Mouse (Mus musculus): Measurements from ENCODE around the gene Irf2bpl. TPM values are rescaled to one million over a fixed set of nuclear protein-coding genes. Genes with fewer than 3 reads are reported as not detected.

The Irf2bpl gene
- polyA plus RNA-seq, 1 experiment from 2014 or later, result 40.1 TPM

DNA sequence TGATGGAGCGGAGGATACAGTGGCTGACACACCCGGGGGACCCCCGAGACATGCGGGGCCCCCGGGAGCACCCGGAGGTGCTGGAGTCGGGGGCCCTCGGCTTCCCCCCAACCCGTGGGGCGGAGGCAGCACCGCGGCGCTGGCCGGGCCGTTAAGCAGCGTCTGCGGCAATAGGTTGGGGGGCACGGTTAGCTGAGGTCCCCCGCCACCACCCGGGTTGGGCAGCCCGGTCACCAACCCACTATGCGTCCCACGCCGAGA is 1.6 kb downstream of the Irf2bpl start:
- H3K27me3 ChIP-seq, result no peaks in the 10 kb centered on the region
- H3K4me3 ChIP-seq, result peak overlapping the region; percentile 81
- H3K4me1 ChIP-seq (replicated peaks), result peaks cover 56% of the 10 kb centered on the region
- WGBS, result 1% methylated on average over 24 of the region's 24 CpGs
- ATAC-seq (replicated peaks; ENCODE audit: insufficient number of reproducible peaks, insufficient read depth, low FRiP score, low read depth), result no peak
- peak overlapping the region; percentile 94 for H3K9ac ChIP-seq
- H3K27ac ChIP-seq, result peak overlapping the region; percentile 100
- 0 out of 2 replicates have a peak, but pooled peaks cover 6% of the 10 kb centered on the region for H3K36me3 ChIP-seq
- no peaks in the 10 kb centered on the region for H3K9me3 ChIP-seq (replicated peaks)
- H3K4me2 ChIP-seq, result peak overlapping the region; percentile 87

DNA sequence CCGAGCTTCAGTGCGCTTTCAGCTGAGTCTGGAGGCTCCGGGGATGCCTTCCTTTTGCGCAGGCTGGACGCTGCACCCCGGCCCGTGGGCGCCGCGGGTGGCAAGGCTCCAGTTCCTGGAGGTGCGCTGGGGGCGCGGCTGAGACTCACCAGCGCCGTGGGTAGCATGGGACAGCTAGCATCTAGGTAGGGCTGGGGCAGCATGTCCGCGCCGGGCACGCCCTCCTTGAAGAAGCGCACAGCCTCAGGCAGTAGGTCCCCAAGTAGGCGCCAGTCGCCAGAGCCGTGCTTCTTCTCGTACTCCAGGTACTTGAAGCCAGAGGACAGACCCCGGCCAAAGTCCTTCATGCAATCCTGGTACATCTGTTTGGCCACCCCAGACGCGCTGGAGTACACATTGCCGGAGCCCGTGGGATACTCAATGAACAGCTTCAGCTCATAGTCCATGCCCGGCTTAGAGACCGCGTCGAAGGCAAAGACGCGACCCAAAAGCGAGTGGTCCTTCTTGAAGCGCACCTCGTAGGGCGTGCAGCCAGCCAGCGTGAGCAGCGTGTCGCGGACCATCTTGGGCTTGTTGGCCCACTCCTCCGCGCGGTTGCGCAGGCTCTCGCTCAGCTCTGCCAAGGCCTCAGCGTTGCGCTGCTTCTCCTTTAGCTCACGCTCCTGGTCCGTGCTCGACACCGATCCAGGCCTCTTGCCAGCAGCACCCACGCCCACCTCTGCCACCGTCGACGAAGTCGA is 2.1 kb downstream of the Irf2bpl start:
- H3K4me2 ChIP-seq, result peak overlapping the region; percentile 87
- no peaks in the 10 kb centered on the region for H3K9me3 ChIP-seq (replicated peaks)
- no peak for ATAC-seq (replicated peaks; ENCODE audit: insufficient number of reproducible peaks, insufficient read depth, low FRiP score, low read depth)
- 0 out of 2 replicates have a peak, but pooled peaks cover 6% of the 10 kb centered on the region for H3K36me3 ChIP-seq
- H3K27me3 ChIP-seq, result no peaks in the 10 kb centered on the region
- H3K4me1 ChIP-seq (replicated peaks), result peaks cover 51% of the 10 kb centered on the region
- 1% methylated on average over 58 of the region's 59 CpGs for WGBS
- H3K9ac ChIP-seq, result peak overlapping the region; percentile 94
- H3K4me3 ChIP-seq, result peak overlapping the region; percentile 81
- H3K27ac ChIP-seq, result peak overlapping the region; percentile 100

- Histone ChIP-seq H3K36me3 (0 out of 2 replicates have a peak, but pooled peaks cover 6% of the 10 kb centered on the region), H3K27me3 (no peaks in the 10 kb centered on the region), H3K4me3 (peak overlapping the region; percentile 81), H3K9ac (peak overlapping the region; percentile 94), H3K27ac (peak overlapping the region; percentile 100), H3K4me1 (replicated peaks) (peaks cover 49% of the 10 kb centered on the region), H3K4me2 (peak overlapping the region; percentile 87), H3K9me3 (replicated peaks) (no peaks in the 10 kb centered on the region)
- 4% methylated on average over 33 of the region's 33 CpGs for WGBS
- no peak for ATAC-seq (replicated peaks; ENCODE audit: insufficient number of reproducible peaks, insufficient read depth, low FRiP score, low read depth)
These were observed 2.8 kb downstream of the Irf2bpl start for GRCm38 (mm10) chr12:86881809-86882278.

GRCm38 (mm10) chr12:86880090-86880723 is 4.4 kb downstream of the Irf2bpl start:
- Histone ChIP-seq H3K4me1 (replicated peaks) (peaks cover 34% of the 10 kb centered on the region), H3K4me3 (no peak overlapping the region)

GRCm38 (mm10) chr12:86879446-86880085 is 5.0 kb downstream of the Irf2bpl start:
- Histone ChIP-seq H3K27ac (peak overlapping the region; percentile 70), H3K4me3 (no peak overlapping the region), H3K9me3 (replicated peaks) (no peaks in the 10 kb centered on the region), H3K27me3 (no peaks in the 10 kb centered on the region), H3K9ac (peak overlapping the region; percentile 12; the same call in 1 of the 2 replicates), H3K36me3 (0 out of 2 replicates have a peak, but pooled peaks cover 6% of the 10 kb centered on the region), H3K4me2 (peak overlapping the region; percentile 87; the same call in 1 of the 2 replicates), H3K4me1 (replicated peaks) (peaks cover 33% of the 10 kb centered on the region)
- WGBS, result 53% methylated on average over 6 of the region's 6 CpGs
- ATAC-seq (replicated peaks; ENCODE audit: insufficient number of reproducible peaks, insufficient read depth, low FRiP score, low read depth), result no peak

More at GRCm38 (mm10) chr12:86880090-86880723, 4.4 kb downstream of the Irf2bpl start:
- WGBS, result 42% methylated on average over 3 of the region's 3 CpGs
- no peaks in the 10 kb centered on the region for H3K27me3 ChIP-seq
- H3K9me3 ChIP-seq (replicated peaks), result no peaks in the 10 kb centered on the region
- H3K9ac ChIP-seq, result no peak overlapping the region
- ATAC-seq (replicated peaks; ENCODE audit: insufficient number of reproducible peaks, insufficient read depth, low FRiP score, low read depth), result no peak
- peak overlapping the region; percentile 87 for H3K4me2 ChIP-seq
- 0 out of 2 replicates have a peak, but pooled peaks cover 6% of the 10 kb centered on the region for H3K36me3 ChIP-seq
- peak overlapping the region; percentile 70; the same call in 1 of the 2 replicates for H3K27ac ChIP-seq

GRCm38 (mm10) chr12:86878426-86879353 is 5.9 kb downstream of the Irf2bpl start:
- Histone ChIP-seq H3K4me2 (peak overlapping the region; percentile 37), H3K27me3 (no peaks in the 10 kb centered on the region), H3K9ac (0 out of 2 replicates have a peak overlapping the region, but pooled peaks have one; percentile 7), H3K9me3 (replicated peaks) (no peaks in the 10 kb centered on the region), H3K4me1 (replicated peaks) (peaks cover 33% of the 10 kb centered on the region), H3K4me3 (no peak overlapping the region), H3K27ac (peak overlapping the region; percentile 70), H3K36me3 (0 out of 2 replicates have a peak, but pooled peaks cover 6% of the 10 kb centered on the region)
- WGBS, result 41% methylated on average over 16 of the region's 16 CpGs
- no peak for ATAC-seq (replicated peaks; ENCODE audit: insufficient number of reproducible peaks, insufficient read depth, low FRiP score, low read depth)

- H3K4me3 ChIP-seq, result no peak overlapping the region
- peaks cover 41% of the 10 kb centered on the region for H3K4me1 ChIP-seq (replicated peaks)
- H3K36me3 ChIP-seq, result 0 out of 2 replicates have a peak, but pooled peaks cover 6% of the 10 kb centered on the region
- no peak overlapping the region for H3K27ac ChIP-seq
- no peaks in the 10 kb centered on the region for H3K9me3 ChIP-seq (replicated peaks)
- ATAC-seq (replicated peaks; ENCODE audit: insufficient number of reproducible peaks, insufficient read depth, low FRiP score, low read depth), result no peak
- no peak overlapping the region for H3K9ac ChIP-seq
- H3K27me3 ChIP-seq, result no peaks in the 10 kb centered on the region
- no peak overlapping the region for H3K4me2 ChIP-seq
- 88% methylated on average over 4 of the region's 4 CpGs for WGBS
These were observed 7.6 kb downstream of the Irf2bpl start for GRCm38 (mm10) chr12:86876981-86877380.

GRCm38 (mm10) chr12:86876116-86876515 is 8.5 kb downstream of the Irf2bpl start:
- WGBS, result 79% methylated on average over 5 of the region's 5 CpGs
- no peak for ATAC-seq (replicated peaks; ENCODE audit: insufficient number of reproducible peaks, insufficient read depth, low FRiP score, low read depth)
- H3K36me3 ChIP-seq, result 0 out of 2 replicates have a peak, but pooled peaks cover 6% of the 10 kb centered on the region

DNA sequence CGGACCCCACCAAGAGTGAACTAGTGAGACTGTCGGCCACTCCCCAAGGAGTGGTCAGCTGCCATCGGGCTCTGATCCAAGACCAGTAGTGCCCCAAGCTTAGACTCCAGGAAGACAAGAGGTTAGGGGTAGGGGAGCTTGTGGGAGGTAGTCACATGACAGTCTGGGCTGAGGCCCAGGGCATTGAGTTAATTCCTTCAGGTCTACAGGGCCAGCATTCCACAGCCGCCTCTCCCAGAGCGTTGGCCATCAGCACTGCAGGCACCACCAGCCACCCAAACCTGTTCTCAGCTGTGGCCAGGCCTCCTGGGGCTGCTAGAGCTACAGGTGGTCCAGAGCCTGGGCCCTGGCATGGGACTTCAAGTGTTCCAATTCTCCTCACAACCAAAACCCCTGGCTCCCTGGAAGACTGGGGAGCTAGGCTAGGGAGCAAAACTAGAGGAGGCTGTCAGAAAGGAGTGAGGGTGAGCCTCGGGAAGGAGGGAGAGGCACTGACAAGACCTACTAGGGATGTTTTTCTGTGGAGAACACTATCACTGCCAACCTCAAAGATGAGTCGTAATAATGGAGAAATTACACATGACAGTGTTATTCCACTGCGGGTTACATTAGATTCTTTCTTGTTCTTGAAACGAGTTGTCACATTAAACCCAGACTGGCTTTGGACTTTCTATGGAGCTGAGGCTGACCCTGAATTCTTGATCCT is 12.1 kb downstream of the Irf2bpl start:
- no peaks in the 10 kb centered on the region for H3K9me3 ChIP-seq (replicated peaks)
- H3K4me3 ChIP-seq, result no peak overlapping the region
- H3K9ac ChIP-seq, result peak overlapping the region; percentile 13; the same call in 1 of the 2 replicates
- H3K27ac ChIP-seq, result peak overlapping the region; percentile 66
- H3K27me3 ChIP-seq, result no peaks in the 10 kb centered on the region
- WGBS, result 46% methylated on average over 9 of the region's 9 CpGs
- no peak overlapping the region for H3K4me2 ChIP-seq
- no peaks in the 10 kb centered on the region for H3K36me3 ChIP-seq
- peaks cover 20% of the 10 kb centered on the region for H3K4me1 ChIP-seq (replicated peaks)
- peak; percentile 64; the same call in 1 of the 2 replicates for ATAC-seq (replicated peaks; ENCODE audit: insufficient number of reproducible peaks, insufficient read depth, low FRiP score, low read depth)

More at GRCm38 (mm10) chr12:86876116-86876515, 8.5 kb downstream of the Irf2bpl start:
- no peaks in the 10 kb centered on the region for H3K9me3 ChIP-seq (replicated peaks)
- H3K27ac ChIP-seq, result no peak overlapping the region
- H3K4me2 ChIP-seq, result no peak overlapping the region
- no peak overlapping the region for H3K4me3 ChIP-seq
- no peaks in the 10 kb centered on the region for H3K27me3 ChIP-seq
- peaks cover 42% of the 10 kb centered on the region for H3K4me1 ChIP-seq (replicated peaks)
- H3K9ac ChIP-seq, result no peak overlapping the region

Data from heart, embryonic 15.5 days (tissue).